Mouse (Mus musculus) G1E (cell line): ENCODE results near the gene Gng7. TPM values are rescaled to one million over a fixed set of nuclear protein-coding genes. Genes with fewer than 3 reads are reported as not detected.
A peak's percentile ranks its signal among the peaks of the same experiment; 100 is the strongest.

Experiments
- ATAC-seq: 2 replicates; pipeline ENCODE4 v1.8.0; 2016; ENCODE audit warnings: mild to moderate bottlenecking; ENCODE audit not compliant: insufficient number of reproducible peaks, poor library complexity, low FRiP score, severe bottlenecking; ENCODE audit errors: extremely low read depth
- DNase-seq: peaks from one replicate; pipeline ENCODE4 v3.0.0; 2012; ENCODE audit warnings: low spot score
- H3K27me3 ChIP-seq: 2 replicates; pipeline ENCODE4 v1.6.1; 2012; ENCODE audit warnings: mild to moderate bottlenecking, low read length, inconsistent platforms; ENCODE audit not compliant: insufficient read depth
- H3K36me3 ChIP-seq: replicated peaks from 2 replicates; pipeline ENCODE3; 2012; ENCODE audit warnings: mild to moderate bottlenecking, inconsistent platforms
- H3K4me1 ChIP-seq: 2 replicates; pipeline ENCODE4 v1.6.1; 2012; ENCODE audit warnings: low read depth, low read length, inconsistent platforms, mixed read lengths; ENCODE audit not compliant: insufficient read depth
- H3K4me3 ChIP-seq: 2 replicates; pipeline ENCODE4 v1.5.1; 2012; ENCODE audit warnings: low read depth, mild to moderate bottlenecking, inconsistent platforms, low read length, moderate library complexity, mixed read lengths
- H3K9me3 ChIP-seq: replicated peaks from 2 replicates; pipeline ENCODE4 v1.6.1; 2012; ENCODE audit warnings: inconsistent platforms
- CTCF ChIP-seq: IDR thresholded peaks from 2 replicates; pipeline ENCODE4 v1.5.1; 2012; ENCODE audit warnings: low read depth, low read length, inconsistent platforms, mixed read lengths
- GATA1 ChIP-seq: IDR thresholded peaks from 2 replicates; pipeline ENCODE4 v1.6.1; 2012; ENCODE audit warnings: borderline replicate concordance, low read length, inconsistent platforms, mixed read lengths
- GATA2 ChIP-seq: IDR thresholded peaks from 2 replicates; pipeline ENCODE4 v1.6.1; 2012; ENCODE audit warnings: low read depth, low read length, inconsistent platforms, borderline replicate concordance
- POLR2AphosphoS5 ChIP-seq: IDR thresholded peaks from 2 replicates; pipeline ENCODE4 v1.6.1; 2012; ENCODE audit warnings: low read depth, low read length, inconsistent platforms; ENCODE audit not compliant: insufficient replicate concordance
- TAL1 ChIP-seq: conservative IDR thresholded peaks from 2 replicates; pipeline ENCODE4 v1.6.1; 2012; ENCODE audit warnings: low read depth, low read length, inconsistent platforms, mixed read lengths
- polyA plus RNA-seq: library from polyadenylated mRNA; stranded (reverse); fragments of >175 nt; gene quantifications from 2 replicates; pipeline ENCODE4 v1.2.3, GENCODE M21; 2012
- total RNA-seq, 2 experiments: library from RNA; stranded (forward) in 1 of 2; stranded (reverse) in 1 of 2; fragments of 200-1000 nt in 1 of 2; fragments of >200 nt in 1 of 2; fragmentation: Nextera tagmentation in 1 of 2; gene quantifications; 2 replicates each; pipeline ENCODE4 v1.2.3; 2014 to 2017

Gng7 gene
- total and polyA plus RNA-seq, 3 experiments = 0.33 to 0.90 (median 0.65) TPM

- Histone ChIP-seq H3K4me1 (peaks cover 79% of the 10 kb centered on the region), H3K9me3 (no peaks in the 10 kb centered on the region), H3K4me3 (peak overlapping the region; percentile 67; the same call in 1 of the 2 replicates), H3K36me3 (no peaks in the 10 kb centered on the region), H3K27me3 (peaks cover 74% of the 10 kb centered on the region)
- TF ChIP-seq POLR2AphosphoS5 (no peak), TAL1 (no peak)
- ATAC-seq (no peak), DNase-seq (no peak)
These were observed 81.9 kb downstream of the Gng7 start for GRCm38 (mm10) chr10:80932700-80933420.

- Histone ChIP-seq H3K4me3 (peak overlapping the region; percentile 67; the same call in 1 of the 2 replicates), H3K36me3 (no peaks in the 10 kb centered on the region), H3K27me3 (peaks cover 67% of the 10 kb centered on the region), H3K9me3 (no peaks in the 10 kb centered on the region), H3K4me1 (peaks cover 73% of the 10 kb centered on the region)
- TF ChIP-seq TAL1 (no peak), POLR2AphosphoS5 (no peak), GATA1 (no peak), CTCF (no peak)
- DNase-seq (no peak), ATAC-seq (no peak)
These were observed 82.5 kb downstream of the Gng7 start for GRCm38 (mm10) chr10:80932206-80932605.

- Histone ChIP-seq H3K9me3 (no peaks in the 10 kb centered on the region), H3K36me3 (no peaks in the 10 kb centered on the region), H3K4me1 (peaks cover 68% of the 10 kb centered on the region), H3K4me3 (peak overlapping the region; percentile 67; the same call in 1 of the 2 replicates), H3K27me3 (peaks cover 62% of the 10 kb centered on the region)
- TF ChIP-seq GATA2 = no peak
- no peak for TF ChIP-seq TAL1
- no peak for TF ChIP-seq POLR2AphosphoS5
- DNase-seq (no peak), ATAC-seq (no peak)
These were observed 83.0 kb downstream of the Gng7 start for GRCm38 (mm10) chr10:80931695-80932094.

GRCm38 (mm10) chr10:80931153-80931671 lies 83.5 kb downstream of the Gng7 start:
- Histone ChIP-seq H3K27me3 (peaks cover 57% of the 10 kb centered on the region), H3K36me3 (no peaks in the 10 kb centered on the region), H3K9me3 (no peaks in the 10 kb centered on the region), H3K4me1 (peaks cover 63% of the 10 kb centered on the region), H3K4me3 (peak overlapping the region; percentile 77)
- TF ChIP-seq GATA1 (no peak), GATA2 (no peak), CTCF (no peak), TAL1 (no peak), POLR2AphosphoS5 (no peak)
- DNase-seq (no peak), ATAC-seq (no peak)

GRCm38 (mm10) chr10:80930361-80931152 lies 84.2 kb downstream of the Gng7 start:
- TF ChIP-seq GATA2 (no peak), TAL1 (no peak)
- peak overlapping the region; percentile 77 for H3K4me3 ChIP-seq
- no peaks in the 10 kb centered on the region for H3K36me3 ChIP-seq
- ATAC-seq = no peak
- H3K27me3 ChIP-seq = peaks cover 54% of the 10 kb centered on the region
- H3K4me1 ChIP-seq = peaks cover 60% of the 10 kb centered on the region
- no peak for DNase-seq
- H3K9me3 ChIP-seq = no peaks in the 10 kb centered on the region

- H3K4me1 ChIP-seq = peaks cover 58% of the 10 kb centered on the region
These were observed 85.2 kb downstream of the Gng7 start, which contains the start of gene Gadd45b for GRCm38 (mm10) chr10:80929299-80930226. Gene Gadd45b, plus strand, starts transcription at chr10:80930073.

More at GRCm38 (mm10) chr10:80929299-80930226, 85.2 kb downstream of the Gng7 start, which contains the start of gene Gadd45b:
- DNase-seq (peak; percentile 100), ATAC-seq (peak; percentile 96)
- TF ChIP-seq POLR2AphosphoS5 (peak; percentile 83; the same call in 1 of the 2 replicates), CTCF (peak; percentile 0; the same call in 1 of the 2 replicates), GATA2 (no peak)
- no peaks in the 10 kb centered on the region for H3K36me3 ChIP-seq
- H3K27me3 ChIP-seq = peaks cover 50% of the 10 kb centered on the region
- H3K9me3 ChIP-seq = no peaks in the 10 kb centered on the region
- H3K4me3 ChIP-seq = peak within 1 kb of the TSS; percentile 77
